22 mouse cellular contexts compared by ENCODE assay signal in the genomic region with DNA sequence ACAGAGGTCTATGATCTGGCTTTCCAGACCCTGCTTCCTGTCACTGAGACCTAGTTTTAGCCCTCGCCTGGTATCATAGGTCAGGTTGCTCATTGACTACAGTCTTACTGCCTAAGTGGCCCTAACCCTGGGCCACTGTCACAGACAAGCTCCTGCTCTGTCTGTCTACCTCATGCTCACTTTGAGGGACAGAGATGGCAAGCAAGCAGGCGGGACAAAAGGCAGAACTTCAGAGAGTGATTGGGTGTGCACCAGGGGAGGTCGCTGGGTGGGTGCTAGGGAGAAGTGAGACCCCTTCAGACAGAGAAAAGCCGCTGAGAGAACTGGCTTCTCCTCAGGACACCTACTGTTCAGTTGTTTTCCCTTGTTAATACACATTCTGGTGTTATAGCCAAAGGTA.
"Had no signal": no experiment of that assay in that cellular context is flagged by ENCODE, and none has a peak within 500 bp of the region (broad histone marks: within the 10 kb centered on the region; RNA-seq: fewer than 3 reads in every experiment).

No protein-coding gene starts in this region.

- H3K36me3 ChIP-seq: limb, embryonic 12.5 days; limb, embryonic 15.5 days; neural tube, embryonic 13.5 days; stomach, embryonic 15.5 days had no signal

- H3K9me3 ChIP-seq: limb, embryonic 12.5 days; limb, embryonic 15.5 days; neural tube, embryonic 13.5 days; stomach, embryonic 15.5 days had no signal

- ATAC-seq: intestine, postnatal 0 days; liver, postnatal 0 days; lung, postnatal 0 days had no signal

- H3K27ac ChIP-seq: limb, embryonic 12.5 days; limb, embryonic 15.5 days; liver, embryonic 14.5 days; macrophage; neural tube, embryonic 13.5 days; stomach, embryonic 15.5 days had no signal

- H3K27me3 ChIP-seq: limb, embryonic 12.5 days; limb, embryonic 15.5 days; neural tube, embryonic 13.5 days; stomach, embryonic 15.5 days had no signal

- H3K4me2 ChIP-seq: limb, embryonic 12.5 days; limb, embryonic 15.5 days; liver, embryonic 11.5 days; lung, embryonic 14.5 days; neural tube, embryonic 13.5 days; stomach, embryonic 15.5 days had no signal

- DNase-seq: kidney, postnatal 10 days; layer of hippocampus, postnatal 36 days; left cerebral cortex, postnatal 4 days; liver, postnatal 0 days; lung, embryonic 14.5 days; midbrain, embryonic 14.5 days; retina, postnatal 1 day; right cerebral cortex, postnatal 25 days; spleen, adult 18-20 months; thymus, adult 2 months; thymus, postnatal 14 days; thymus, postnatal 4 days had no signal

- H3K9ac ChIP-seq: limb, embryonic 12.5 days; limb, embryonic 15.5 days; liver, embryonic 14.5 days; liver, postnatal 0 days; lung, embryonic 14.5 days; neural tube, embryonic 13.5 days; stomach, embryonic 15.5 days had no signal

- H3K4me3 ChIP-seq: limb, embryonic 12.5 days; limb, embryonic 15.5 days; myocyte; neural tube, embryonic 13.5 days; stomach, embryonic 15.5 days had no signal
